Mouse (Mus musculus) c-Kit-positive CD71-positive TER-119-positive erythroid progenitor cells, embryonic 14.5 days (primary cell): ENCODE measurements at regions not wholly inside any gene's neighbourhood (a gene's known extent, or its start where the extent isn't known, plus 50 kb on each side); places are given as distances from the start of the nearest gene placed in this dataset.
A peak's percentile ranks its signal among the peaks of the same experiment; 100 is the strongest.

ENCODE experiments used
- DNase-seq: peaks from one replicate; pipeline ENCODE4 v3.0.0-alpha.2; 2013; ENCODE audit warnings: low spot score

DNA sequence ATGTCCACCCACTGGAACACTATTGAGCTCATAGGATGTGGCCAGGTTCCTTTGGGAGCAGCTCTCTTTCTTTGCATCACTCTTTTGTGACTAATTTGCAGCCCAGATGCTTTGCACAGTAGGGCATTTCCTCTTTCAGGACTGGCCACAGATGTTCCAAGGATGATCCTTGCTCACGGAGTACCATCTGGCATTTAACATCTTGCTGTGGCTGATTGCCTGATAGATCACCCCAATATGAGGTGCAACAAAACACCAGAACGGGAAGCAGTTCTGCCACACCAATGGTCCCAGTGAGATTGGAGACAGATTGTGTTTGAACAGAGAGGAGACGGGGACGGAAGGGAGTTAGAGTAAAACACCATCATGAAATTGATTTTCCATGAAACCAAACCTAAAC lies 423.0 kb downstream of the Rwdd3 start:
- DNase-seq = no peak

DNA sequence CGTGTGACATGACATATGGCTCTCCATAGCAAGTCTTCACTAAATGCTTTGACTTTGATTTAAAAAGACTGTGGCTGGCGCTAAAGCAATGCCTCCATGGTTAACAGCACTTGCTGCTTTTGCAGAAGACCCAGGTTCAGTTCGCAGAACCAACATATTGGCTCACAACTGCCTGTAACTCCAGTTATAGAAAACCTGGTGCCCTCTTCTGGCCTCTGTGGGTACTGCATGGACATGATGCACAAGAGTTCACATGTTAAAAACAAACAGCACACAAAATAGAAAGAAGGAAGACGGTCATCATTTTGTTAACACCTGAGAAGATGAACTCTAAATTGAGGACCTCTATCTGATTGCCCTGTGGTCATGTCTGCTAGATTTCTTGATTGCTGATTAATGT lies 423.8 kb downstream of the Rwdd3 start:
- peak; percentile 1 for DNase-seq

DNA sequence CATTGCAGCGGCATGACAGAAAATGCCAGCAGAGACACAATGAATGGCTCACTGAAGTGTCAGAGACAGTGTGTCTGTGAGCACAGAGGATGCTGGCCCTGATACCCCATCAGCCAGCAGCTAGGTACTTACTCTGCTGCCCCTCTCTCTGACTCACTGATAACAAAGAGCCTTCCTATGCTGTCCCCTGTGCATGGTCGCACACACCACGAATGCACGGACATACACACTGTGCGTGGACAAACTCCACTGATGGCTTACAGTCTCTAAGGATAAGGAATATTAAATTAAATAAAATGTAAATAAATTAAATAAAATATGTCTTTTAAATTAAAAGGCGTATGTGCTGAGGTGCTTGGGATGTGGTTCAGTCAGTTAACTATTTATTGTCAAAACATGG lies 438.2 kb downstream of the Rwdd3 start:
- DNase-seq = no peak

DNA sequence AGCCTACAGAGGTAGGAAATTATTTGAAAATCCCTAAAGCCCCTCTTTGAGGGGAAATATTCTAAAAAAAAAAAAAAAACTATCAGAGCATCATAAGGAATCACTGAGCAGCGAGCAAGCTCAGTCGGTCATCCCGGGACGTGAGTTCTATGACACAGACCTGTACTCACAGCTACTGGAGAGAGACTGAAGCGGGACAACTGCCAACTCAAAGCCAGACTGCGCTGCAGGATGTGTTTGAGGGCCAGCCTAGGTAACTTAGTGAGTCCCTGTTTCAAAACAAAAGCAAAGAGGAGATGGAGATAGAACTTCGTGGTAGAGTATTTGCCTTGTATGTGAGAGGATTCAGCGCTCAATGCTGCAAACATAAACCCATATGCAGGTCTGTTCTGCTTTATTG lies 439.1 kb downstream of the Rwdd3 start:
- no peak for DNase-seq

DNA sequence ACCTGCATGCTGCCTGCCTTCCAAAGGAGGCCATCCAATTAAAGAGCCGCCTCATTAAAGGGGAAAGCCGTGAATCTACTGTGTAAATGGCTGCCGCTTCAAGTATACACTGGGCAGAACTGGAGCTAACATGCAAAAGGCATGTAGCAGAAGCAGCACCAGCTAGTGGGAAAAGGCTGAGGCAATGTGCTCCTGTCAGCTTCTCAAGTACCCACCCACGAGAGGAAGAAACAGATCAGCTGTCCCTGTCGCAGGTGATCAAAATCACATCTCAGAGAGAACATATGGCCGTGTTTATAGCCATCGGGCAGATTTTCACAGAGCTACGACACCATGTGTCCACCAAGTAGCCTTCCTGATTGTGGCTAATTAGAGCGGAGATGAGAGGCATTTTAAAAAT lies 440.2 kb downstream of the Rwdd3 start:
- no peak for DNase-seq

DNA sequence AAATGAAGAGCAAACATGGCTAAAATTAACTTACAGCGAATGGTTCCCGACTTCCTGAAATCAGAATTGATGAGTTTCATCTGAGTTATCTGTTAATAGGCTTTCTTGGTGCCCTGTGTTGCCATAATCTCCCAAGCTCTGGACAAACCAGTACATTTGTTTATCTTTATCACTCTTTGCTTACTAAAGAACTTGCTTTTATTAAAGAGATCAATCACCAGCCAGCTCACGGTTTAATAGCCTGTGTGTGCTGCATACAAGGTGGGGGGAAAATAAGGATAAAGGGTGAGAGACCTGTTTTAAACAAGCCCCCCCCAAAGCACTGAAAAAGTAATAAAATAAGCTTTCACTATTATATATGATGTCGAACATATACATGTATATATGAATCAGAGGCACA lies 441.3 kb downstream of the Rwdd3 start:
- no peak for DNase-seq

DNA sequence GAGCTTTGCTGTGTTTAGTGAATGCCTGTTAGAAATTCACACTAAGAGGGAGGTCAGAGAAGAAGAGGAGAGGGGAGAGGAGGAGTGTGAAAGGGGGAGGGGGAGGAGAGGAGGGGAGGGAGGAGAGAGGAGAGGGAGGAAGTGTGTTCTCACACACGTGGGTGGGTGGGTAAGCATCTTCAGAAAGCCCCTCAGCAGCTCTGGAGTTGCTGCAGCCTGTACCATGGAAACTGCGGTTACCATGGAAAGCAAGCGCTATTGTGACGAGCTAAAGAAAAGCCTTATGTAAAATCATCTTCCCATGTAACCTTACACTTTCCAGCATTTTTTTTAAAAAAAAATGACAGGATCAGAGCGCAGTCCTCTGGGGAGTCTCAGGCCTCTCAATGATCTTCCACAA lies 441.8 kb downstream of the Rwdd3 start:
- no peak for DNase-seq

DNA sequence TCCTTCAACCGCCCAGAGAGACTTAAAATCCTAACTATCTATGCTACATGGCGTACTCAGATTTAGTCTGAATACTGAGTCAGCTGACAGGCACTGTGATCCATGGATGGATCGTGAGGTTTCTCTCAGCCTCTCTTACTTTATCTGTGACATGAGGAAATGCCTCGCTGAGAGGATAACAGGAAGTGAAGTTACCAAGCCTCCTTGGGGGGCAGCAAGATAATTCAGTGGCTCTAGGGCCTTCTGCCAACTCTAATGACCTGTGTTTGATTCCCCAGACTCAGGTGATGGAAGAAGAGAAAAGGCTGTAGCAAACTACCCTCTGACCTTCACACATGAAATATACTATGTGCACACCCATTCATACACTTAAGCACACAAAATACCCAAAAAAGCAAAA lies 486.3 kb downstream of the Rwdd3 start:
- no peak for DNase-seq

DNA sequence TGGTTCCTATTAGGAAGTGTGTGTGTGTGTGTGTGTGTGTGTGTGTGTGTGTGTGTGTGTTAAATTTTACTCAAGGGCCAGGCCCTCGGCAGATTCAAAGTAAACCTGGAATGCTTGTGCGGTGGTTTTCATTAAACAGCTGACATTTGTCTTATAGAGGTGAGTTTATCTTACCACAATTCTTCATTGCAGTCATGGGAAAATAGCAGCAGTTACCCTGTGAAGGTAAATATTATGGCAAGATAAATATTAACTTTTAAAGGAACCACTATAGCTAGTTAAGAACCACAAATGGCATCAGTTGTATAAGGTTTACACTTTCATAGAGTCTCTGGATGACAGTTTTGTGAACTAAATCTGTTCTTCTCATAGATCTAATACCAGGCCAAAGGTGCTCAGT lies 495.6 kb downstream of the Rwdd3 start:
- no peak for DNase-seq

DNA sequence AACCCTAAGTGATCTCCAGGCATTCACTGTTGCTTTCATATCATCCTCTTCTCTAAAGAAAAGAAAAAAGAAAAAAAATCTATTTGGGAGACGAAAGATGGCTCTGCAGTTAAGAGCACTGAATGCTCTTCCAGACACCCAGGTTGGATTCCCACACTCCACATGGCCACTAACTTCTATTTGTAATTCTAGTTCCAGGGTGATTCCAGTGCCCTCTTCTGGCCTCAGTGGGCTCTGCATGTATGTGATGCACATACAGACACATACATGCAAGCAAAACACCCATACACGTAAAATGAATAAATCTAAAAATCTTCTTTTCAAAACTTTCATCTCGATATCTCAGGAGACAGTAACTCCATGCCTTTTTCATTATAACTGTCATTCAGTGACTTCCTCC lies 502.8 kb downstream of the Rwdd3 start:
- no peak for DNase-seq

DNA sequence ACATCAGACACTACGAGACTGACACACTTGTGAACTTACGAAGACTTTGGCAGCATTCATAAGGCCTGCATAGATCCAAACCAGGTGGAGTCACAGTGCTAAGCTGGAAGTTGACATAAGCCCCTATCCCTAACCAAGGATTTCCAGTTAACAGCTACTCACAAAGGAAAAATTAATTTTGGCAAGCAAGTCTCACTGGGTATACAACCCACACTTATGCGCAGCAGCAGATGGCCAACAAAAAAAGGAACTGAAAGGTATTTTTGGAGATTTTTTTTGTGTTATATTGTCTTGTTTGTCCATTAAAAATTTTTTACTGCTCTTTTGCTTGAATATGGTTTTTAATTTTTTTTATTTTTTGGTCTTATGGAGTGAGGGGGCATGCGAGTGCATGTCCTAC lies 509.0 kb downstream of the Rwdd3 start:
- DNase-seq = no peak

DNA sequence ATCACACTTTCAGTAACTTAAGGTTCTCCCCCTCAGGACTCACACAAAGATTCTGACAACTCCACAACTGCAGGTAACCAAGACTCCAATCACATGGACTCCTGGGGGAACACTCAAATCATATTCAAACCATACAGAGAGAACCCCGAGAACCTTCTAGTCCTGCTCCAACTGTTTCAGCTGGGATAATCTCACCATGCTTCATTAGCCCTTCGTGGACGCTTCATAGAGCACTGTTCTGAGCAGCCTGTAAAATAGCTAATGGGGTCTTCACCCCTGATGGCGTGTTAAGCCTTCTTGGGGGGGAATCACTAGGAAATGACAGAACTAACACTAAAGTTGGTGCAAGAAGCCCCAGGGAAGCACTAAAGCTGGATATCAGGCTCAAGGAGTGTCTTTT lies 510.7 kb downstream of the Rwdd3 start:
- no peak for DNase-seq

DNA sequence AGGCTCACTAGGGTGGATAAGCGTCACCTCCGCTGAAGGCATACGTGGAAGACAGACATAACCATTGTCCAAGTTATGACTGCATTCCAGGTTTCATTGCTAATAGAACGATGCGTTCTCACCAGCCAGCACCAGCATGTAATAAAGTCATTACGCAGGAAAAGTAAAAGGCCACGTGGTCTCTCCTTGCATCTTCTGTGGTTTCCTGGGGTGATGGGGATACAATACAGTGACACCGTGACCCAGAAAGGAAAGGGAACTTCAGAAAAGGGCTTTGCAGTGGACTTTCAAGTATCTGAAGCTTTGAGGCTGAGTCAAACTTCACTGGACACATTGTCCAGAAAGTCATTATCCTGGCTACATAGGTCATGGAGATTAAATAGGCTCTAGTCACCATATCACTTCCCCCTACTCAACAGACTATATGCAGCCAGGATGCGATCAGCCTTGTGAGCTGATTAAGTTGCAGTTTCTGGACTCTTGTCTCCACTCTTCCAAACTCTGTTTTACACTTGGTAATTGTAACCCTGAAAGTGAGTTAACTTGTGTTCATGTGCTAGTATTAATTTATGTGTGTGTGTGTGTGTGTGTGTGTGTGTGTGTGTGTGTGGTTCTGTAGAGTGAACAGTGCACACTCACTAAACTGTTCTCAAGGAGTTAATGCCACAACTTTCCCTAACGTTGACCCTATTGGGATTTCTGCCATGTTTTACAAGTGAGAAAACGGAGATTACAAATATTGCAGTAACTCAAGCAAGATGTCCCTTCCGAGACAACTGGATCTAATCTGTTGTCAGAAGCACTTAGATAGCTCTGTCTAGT lies 522.2 kb downstream of the Rwdd3 start:
- no peak for DNase-seq

DNA sequence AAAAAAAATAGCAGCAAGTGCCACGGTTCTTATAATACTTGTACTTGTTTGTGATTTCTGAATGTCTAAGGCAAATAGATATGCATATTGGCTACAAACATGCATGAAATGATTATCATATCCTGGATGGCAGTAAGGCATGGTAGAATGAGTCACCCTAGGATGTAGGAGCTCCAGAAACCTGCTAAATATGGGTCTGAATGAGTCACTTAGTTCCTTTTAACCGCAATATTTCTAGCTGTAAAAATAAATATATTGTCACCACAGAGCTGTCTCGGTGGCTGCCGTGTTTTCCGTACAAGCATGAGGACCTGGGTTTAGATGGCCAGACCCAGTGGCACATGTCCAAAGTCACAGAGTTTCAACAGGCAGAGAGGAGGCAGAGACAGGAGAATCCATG lies 523.1 kb downstream of the Rwdd3 start:
- DNase-seq = no peak

DNA sequence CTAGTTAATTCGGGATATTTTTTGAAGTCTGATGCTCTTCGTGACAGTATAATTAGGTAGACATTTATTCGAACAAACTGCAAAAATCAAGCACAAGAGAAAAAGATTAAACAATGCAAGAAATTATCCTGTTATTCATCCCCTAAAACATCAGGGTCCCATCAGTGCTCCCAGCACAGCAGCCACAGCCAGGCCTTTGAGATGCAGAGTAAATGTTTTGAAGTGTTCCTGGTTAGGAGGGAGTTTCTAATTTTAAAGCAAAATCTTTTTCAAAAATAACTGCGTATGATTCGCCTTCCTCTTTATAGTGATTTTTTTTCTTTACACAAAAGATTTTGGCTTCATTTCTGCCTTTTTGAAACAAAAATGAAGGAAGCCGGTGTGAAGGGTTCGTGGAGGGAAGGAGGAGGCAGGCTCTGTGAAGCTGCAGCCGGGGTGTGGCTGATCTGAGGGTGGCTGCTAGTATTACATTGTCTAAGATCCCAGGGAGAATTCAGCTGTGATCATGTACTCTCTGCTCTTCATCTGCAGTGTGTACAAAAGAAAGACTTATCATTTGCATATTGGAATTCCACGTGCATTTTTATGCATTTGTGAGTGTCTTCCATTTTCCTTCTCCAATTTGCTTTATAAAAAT lies 534.7 kb downstream of the Rwdd3 start:
- DNase-seq = no peak

DNA sequence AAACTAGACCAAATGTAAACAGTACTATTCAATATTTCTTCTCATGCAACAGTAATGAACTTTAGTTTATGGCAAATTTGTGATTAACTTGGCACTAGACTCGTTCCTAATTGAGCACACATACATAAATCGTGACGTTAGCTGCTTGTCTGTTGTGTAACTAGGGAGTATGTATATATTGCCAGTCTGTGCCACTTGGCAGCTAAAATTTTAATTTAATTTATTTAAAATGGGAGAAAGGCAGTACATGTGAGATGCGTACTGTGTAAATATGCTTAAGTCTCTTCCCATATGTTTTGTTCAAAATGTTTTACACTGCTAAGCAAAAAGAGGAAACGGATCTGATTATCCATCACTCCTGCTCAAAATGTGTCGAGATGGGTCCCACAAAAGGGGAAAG lies 553.1 kb downstream of the Rwdd3 start:
- DNase-seq = no peak

DNA sequence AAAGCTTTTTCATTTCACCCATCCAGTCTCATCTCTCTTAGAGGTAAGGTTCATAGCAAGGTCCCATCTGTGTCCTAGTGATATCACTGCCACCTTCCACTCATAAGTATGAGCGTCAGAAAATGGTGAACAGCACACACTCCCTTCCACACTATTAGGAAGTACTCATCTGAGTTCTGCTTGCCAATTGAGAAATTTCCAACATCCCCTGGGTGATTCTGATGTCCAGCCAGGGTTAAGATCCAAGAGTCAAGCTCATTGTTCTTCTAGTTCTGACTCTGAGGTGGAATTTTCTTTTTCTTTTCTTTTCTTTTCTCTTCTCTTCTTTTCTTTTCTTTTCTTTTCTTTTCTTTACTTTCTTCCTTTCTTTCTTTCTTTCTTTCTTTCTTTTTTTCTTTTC lies 577.3 kb downstream of the Rwdd3 start:
- DNase-seq = no peak

DNA sequence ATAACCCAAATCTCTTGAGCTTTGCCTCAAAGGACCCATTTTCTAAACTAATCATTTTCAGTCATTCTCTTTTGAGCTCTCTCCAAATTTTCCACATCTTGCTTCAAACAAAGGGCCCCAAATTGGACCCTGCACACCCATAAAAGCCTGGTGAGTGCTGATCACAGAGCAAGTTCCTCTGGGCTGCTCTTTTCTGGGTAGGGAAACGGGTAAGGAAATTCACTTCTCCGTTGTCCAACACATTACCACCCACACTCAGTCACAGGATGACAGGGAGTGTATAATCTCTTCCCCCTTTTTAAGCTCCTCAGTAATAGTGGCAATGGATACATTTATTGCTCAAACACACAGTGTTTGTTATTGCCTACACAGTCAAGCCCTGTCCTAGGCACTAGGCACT lies 580.3 kb downstream of the Rwdd3 start:
- no peak for DNase-seq

DNA sequence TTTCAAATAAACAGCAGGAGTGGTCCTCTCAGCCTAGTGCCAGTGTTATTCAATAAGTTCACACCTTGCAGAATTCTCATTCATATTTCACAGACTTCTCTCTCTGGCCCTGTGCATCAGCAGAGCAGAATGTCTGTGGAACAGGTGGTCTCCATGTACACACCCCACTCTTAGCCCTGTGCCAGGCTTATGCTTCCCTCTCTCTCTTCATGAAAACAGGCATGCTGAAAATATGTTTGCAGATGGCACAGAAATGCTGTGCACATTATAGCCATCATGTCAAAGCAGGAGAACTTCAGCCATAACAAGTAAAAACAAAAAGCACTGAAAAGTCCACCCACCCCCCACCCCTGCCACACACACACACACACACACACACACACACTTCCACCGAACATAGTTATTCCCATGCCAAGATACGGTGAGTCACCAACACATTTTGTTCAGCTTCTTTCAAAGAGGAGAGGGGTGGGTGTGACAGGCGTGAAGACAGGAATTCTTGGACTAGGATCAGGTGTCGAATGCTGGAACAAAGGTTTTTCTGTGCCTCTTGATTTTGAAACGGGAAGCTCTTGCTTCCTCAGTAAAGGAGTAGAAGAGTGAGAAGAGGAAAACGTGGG lies 600.6 kb downstream of the Rwdd3 start:
- no peak for DNase-seq

DNA sequence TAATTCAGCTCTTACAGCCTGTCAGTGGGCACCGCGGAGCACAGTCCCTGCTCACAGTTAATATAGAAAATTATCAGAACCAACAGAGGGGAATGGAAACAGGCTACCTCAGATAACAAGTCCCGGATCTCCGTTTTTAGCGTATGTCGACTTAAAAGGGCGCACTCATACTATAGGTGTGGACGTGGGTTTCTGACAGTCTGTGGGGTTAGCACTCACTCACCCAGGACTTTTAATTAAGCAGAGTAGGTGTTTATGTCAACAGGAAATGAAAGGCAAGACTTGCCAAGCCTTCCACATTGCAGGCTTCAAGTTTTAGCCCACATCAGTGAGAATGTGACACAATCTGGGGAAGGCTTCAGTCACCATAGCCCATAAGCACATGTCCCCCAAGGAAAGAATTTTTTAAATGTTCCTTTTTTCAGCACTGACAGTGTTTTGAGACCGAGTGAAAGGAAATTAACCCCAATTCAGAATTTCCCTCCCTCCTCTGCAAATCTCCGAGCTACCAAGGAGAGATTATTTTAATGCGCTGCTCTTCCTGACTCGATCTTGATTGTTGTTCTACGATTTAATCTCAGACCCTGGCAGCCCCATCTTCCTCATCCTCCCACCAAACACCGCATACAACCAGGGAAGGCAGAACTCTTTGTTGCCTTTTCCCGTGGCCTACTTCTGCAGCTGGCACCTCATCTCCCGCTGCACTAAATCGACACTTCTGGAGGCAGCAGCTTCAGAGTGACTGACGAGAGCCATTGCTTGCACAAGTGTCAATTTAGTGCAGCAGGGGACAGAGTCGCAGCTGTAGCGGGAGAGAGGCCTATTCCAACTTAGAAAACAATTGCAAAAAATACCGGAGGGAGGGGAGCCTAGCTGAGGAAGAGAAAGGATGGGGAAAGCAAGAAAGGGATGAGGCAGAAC lies 629.7 kb downstream of the Rwdd3 start:
- no peak for DNase-seq

DNA sequence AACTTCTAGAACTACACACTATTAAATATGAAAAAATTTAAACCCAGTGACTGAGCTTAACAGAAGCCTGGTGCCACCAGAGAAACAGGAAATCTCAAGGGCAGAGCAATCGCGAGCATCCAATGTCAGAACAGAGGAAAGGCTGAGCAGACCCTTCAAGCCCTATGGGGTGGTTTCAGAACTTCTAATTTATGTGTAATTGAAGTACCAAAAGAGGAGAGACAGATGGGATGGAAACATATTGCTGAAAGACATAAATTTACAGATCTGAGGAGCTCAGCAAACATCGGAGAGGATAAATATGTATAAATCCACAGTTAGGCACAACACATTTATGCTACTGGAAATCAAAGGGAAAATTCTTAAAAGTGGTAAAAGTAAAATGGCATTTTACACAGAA lies 637.6 kb downstream of the Rwdd3 start:
- DNase-seq = no peak

DNA sequence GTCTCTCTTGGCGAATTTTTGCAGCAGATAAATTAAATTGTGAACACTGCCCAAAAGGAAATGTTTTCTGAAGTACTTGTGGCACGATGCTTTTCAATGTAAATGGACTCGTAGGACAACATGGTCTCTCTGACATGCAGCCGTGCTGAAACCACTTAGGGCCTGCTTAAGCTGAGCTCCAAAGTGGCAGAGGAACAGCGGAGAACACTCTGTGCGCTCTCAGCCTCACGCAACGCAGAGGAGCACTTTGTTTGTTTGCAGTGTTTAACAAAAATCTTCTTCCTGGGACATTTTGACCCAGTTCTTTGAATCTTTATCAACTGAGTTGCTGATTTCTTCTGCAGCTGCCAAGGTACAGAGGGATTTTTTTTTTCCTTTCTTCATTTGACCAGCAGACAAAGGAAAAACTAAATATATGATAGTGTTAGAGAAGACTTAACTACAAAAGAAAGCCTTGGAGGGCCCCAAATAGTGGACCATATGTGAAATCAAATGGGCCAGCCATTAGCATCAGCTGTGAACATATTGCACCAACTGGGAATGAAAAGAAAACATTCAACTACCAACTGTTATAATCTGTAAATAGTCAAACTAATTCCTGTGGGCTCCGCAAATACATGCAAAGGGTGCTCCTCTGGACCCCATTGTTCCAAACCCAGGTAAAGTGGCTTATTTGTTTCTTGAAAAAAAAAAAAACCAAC lies 639.5 kb downstream of the Rwdd3 start:
- DNase-seq = no peak
